Mouse (Mus musculus) embryonic stem cell, embryonic (primary cell): ENCODE results near the gene Glis1.

Experiments used
- CTCF ChIA-PET, 4 experiments: fragments of 300-600 bp in 2 of 4; fragments of 350-600 bp in 2 of 4; sonication (Branson Sonifier 250); formaldehyde crosslinking; loops; one replicate each; lab custom pipeline; 2022; ENCODE audit warnings: inconsistent platforms in 2 of 4; lab: Charles Lee
- POLR2A ChIA-PET, 4 experiments: fragments of 300-600 bp in 2 of 4; fragments of 350-600 bp in 2 of 4; sonication (Branson Sonifier 250); formaldehyde crosslinking; loops; one replicate each; lab custom pipeline; 2022; ENCODE audit warnings: antibody characterized with exemption in 4 of 4, inconsistent platforms in 1 of 4; lab: Charles Lee

The Glis1 gene

DNA sequence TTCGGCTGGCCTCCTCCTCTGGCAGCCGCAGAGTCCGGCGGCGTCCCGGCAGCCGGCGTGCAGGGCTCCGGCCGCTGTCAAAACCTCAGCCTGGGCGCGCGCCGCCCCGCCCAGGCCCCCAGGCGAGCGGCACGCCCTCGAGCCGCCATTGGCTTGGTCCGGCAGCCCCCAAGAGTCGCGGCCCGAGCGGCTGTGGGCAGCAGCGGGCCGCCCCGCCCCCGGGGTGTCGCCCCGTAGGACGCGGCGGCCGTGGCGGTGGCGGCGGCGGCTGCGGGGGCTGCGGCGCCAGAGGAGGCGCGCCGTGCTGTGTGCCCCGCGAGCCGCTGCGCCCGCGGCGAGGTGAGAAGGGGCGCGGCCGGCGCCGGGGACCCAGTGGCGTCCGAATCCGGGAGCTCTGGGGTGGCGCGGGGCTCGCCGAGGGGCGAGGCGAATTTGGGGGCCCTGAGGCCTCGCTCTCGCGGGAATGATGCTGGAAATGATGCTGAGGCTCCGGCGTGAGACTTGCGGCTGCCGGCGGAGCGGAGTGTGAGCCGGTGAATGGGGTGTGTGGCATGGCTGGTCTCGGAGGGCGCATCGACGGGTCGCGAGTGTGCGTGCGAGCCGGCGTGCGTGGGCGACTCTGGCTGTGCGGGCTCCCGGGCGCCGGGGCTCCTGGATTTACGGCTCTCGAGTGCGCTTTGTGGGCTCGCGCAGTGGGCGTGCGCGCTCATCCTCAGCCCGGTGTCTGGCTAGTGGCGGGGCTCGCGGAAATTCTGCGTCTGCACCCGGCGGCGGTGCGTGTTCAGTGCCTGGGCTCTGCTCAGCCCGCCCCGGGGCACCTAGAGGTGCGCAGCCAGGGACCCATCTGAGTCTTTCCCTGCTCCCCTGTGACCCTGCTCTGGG is at the start of gene Glis1:
Glis1 (plus strand) TSS at position 236 of the 882 bp plus-strand sequence.
- POLR2A ChIA-PET = interaction anchor here in 2 of 4 experiments (0.6 to 0.8 kb wide), 2 partner anchors 32 to 251 kb away, joined by 3 to 7 read pairs; no protein-coding TSS in a partner anchor

DNA sequence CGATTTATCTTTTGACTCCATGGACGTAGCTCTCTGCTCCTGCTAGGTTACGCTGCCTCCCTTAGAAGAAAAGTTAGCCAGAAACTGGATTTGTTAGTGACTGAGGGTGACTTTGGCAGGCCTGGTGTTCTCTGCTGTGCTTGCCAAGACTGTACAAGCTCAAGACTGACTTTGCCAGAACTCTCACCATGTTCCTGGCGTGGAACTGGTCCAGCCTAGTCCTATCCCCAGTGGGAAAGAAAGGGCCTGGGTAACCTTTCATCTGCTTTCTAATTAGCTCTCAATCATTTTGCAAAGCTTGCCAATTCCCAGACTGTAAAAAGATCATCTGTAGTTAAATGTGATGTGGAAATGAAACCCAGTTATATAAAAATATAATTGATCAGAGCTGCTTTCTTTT is 47.4 kb upstream of the Glis1 start:
- CTCF ChIA-PET = interaction anchor here in 1 of 4 experiments (0.7 kb wide), 1 partner anchor 587 kb away, joined by 3 read pairs; no protein-coding TSS in a partner anchor
- POLR2A ChIA-PET = interaction anchor here (0.6 to 4.4 kb wide), 10 partner anchors 9 to 41 kb away, joined by 3 to 24 read pairs (median 4); no protein-coding TSS in a partner anchor

More for the DNA sequence above, at the start of gene Glis1:
- CTCF ChIA-PET = interaction anchor here in 2 of 4 experiments (1.1 to 1.3 kb wide), 2 partner anchors 267 to 303 kb away, joined by 3 to 4 read pairs; no protein-coding TSS in a partner anchor

DNA sequence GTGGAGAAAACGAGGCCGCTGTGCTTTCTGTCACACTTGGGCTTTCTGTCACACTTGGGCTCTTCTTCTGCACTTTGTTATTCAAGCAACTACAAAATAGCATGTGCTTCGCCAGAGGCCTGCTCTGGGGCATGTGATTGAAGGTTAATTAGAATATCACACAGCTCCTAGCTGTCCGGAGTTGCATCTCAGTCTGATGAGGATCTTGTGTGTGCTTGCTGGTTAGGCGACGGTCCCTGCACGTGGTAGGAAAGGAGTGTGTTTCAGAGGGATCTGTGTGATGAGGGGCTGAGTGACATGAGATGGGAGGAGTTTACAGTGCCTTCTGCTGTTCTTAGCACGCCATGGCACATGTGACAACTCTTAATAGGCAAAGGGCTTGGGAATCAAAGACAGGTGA is 46.9 kb upstream of the Glis1 start:
- POLR2A ChIA-PET = interaction anchor here in 3 of 4 experiments (0.8 to 4.4 kb wide), 8 partner anchors 9 to 21 kb away, joined by 3 to 24 read pairs (median 4); no protein-coding TSS in a partner anchor
- CTCF ChIA-PET = no interaction called here

DNA sequence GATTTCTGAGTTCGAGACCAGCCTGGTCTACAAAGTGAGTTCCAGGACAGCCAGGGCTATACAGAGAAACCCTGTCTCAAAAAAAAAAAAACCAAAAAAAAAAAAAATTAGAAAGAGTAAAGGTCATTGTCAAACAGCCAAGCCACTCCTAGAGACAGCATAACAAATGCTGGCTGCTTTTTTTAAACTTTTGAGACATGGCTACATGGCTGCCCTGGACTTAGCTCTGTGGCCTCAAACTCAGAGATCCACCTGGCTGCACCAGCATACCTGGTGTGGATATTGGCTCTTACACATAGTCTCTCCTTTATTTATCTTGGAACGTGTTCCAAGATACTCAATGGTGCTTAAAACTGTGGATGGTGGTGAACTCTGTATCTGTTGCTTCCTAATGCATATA is 46.1 kb upstream of the Glis1 start:
- ChIA-PET CTCF (no interaction called here), POLR2A (interaction anchor here in 2 of 4 experiments (0.7 to 1.6 kb wide), 2 partner anchors 13 to 20 kb away, joined by 3 to 4 read pairs; no protein-coding TSS in a partner anchor)

DNA sequence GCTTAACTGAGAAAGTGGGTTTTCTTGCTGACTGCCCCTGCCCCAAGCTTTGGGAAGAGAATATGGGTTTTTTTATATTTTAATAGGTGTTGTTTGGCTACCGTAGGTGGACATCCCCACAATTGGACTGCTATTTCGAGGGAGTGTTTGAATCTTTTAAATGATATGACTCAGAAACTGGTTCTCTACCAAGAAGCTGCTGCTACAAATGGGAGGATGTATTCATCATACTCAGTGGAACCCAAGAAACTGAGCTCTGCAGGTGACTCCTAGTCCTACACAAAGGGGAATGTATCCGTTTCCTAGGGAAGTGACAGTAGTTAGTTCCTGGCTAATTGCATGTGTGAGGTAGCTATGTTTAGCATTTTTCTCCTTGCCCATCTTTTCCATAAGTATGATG is 45.0 kb upstream of the Glis1 start:
- CTCF ChIA-PET = no interaction called here
- POLR2A ChIA-PET = interaction anchor here in 2 of 4 experiments (1.0 to 1.7 kb wide), 5 partner anchors 13 to 21 kb away, joined by 3 to 6 read pairs (median 4); no protein-coding TSS in a partner anchor

DNA sequence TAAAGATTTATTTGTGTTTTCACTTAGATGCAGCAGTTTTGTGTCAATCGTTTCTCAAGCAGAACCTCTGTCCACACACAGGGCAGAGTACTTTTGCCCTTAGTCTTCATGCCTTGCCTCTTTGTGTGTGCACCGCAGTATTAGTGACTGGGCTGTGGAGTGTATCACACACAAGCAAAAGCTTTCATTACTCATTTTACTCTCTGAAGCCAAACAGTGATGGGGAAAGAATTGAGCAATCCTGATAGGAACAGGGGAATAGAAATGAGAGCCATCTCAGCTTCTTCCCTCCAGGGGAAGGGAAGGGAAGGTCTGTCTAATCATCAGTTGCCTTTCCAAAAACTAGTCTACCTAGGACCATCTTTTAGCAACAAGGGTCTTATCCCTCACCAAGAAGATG is 40.6 kb upstream of the Glis1 start:
- CTCF ChIA-PET = interaction anchor here in 1 of 4 experiments (0.5 kb wide), 1 partner anchor 20 kb away, joined by 3 read pairs; no protein-coding TSS in a partner anchor
- POLR2A ChIA-PET = interaction anchor here in 2 of 4 experiments (0.7 to 4.0 kb wide), 4 partner anchors 9 to 12 kb away, joined by 3 to 15 read pairs (median 3); no protein-coding TSS in a partner anchor

DNA sequence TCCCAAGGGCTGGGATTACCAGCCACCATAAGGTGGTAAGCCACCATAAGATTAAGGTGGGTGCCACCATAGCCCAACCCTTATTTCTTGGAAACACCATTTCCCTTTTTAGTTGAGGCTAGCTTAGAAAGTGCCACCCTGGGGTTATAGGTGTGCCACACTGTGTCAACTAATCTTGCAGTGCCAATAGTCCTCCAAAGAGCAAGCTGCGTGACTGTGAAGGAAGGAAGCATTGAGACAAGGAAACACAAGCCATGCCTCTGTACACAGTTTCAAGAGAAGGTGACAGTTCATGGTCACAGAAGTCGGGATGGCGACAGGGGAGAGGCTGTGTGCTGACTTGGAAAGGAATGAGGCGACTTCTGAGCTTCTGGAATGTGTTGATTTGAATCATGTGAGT is 14.2 kb upstream of the Glis1 start:
- POLR2A ChIA-PET = interaction anchor here in 1 of 4 experiments (0.6 kb wide), 1 partner anchor 527 kb away, joined by 3 read pairs; no protein-coding TSS in a partner anchor
- CTCF ChIA-PET = interaction anchor here in 3 of 4 experiments (0.6 to 1.6 kb wide), 3 partner anchors 232 to 612 kb away, joined by 3 to 4 read pairs (median 3); no protein-coding TSS in a partner anchor

DNA sequence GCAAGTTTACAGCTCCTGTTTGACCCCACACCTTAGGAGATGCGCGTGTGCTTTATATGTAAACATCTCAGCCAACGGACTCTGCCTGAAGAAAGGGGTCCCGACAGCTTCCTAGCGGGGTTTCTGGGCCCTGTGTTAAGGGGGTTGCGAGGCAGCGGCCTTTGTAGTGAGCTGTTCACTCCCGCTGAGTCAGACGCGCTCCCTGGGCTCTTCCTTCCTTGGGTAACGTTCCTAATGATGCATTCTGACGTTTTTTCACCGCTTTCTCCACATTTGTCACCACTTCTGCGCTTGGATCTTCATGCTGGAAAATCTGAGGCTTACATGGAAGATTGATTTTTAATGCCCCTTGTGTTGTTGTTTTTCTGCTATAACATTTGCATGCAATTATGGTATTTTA is 12.7 kb upstream of the Glis1 start:
- ChIA-PET CTCF (interaction anchor here (0.5 to 1.6 kb wide), 4 partner anchors 31 to 280 kb away, joined by 3 to 7 read pairs (median 4); no protein-coding TSS in a partner anchor), POLR2A (interaction anchor here in 2 of 4 experiments (0.8 to 1.4 kb wide), 5 partner anchors 11 to 316 kb away, joined by 3 to 4 read pairs (median 3); no protein-coding TSS in a partner anchor)

DNA sequence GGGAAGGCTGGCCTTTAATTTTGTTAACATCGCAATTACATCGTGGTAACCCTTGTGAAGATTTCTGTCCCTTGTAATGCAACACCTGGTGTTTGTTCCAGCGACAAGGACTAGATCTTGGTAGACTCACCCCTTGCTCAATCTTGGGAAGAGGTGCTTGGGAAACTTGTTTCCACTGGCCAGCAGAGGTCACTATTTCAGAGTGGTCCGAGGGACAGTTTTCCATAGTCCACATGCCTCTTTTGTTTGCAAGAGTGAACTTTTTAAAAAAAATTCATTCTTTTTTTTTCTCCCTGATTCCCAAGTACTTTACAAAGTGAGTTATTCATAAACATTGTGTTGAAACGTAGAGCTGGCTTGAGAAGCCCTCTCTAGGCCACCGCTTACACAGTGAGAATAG is 12.2 kb upstream of the Glis1 start:
- POLR2A ChIA-PET = interaction anchor here in 1 of 4 experiments (0.6 to 1.4 kb wide), 5 partner anchors 10 to 127 kb away, joined by 3 to 4 read pairs (median 3); no protein-coding TSS in a partner anchor
- CTCF ChIA-PET = interaction anchor here in 1 of 4 experiments (1.3 kb wide), 1 partner anchor 279 kb away, joined by 3 read pairs; no protein-coding TSS in a partner anchor

DNA sequence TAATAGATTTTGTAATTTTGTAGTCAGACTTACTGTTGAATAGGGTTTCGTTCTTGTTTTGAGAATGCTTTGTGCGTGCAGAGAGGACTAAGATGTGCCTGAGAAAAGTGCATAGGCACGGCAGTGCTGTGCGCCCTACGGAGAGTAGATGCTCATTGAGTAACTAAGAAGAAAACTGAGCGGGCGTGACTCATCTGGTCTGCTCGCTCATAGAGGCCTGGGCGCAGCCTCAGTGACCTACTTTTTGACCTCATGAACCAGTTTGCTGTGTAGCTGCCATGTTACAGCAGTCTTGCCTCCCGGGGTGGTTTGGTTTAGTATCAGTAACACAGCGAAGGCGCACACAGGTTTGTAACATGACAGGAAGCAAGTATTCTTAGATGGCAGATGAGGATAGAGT is 8.8 kb upstream of the Glis1 start:
- POLR2A ChIA-PET = interaction anchor here in 1 of 4 experiments (1.2 to 1.7 kb wide), 2 partner anchors 14 to 146 kb away, joined by 3 to 4 read pairs; no protein-coding TSS in a partner anchor
- CTCF ChIA-PET = interaction anchor here in 3 of 4 experiments (0.5 to 1.3 kb wide), 3 partner anchors 276 to 1673 kb away, joined by 3 to 10 read pairs (median 4); no protein-coding TSS in a partner anchor

DNA sequence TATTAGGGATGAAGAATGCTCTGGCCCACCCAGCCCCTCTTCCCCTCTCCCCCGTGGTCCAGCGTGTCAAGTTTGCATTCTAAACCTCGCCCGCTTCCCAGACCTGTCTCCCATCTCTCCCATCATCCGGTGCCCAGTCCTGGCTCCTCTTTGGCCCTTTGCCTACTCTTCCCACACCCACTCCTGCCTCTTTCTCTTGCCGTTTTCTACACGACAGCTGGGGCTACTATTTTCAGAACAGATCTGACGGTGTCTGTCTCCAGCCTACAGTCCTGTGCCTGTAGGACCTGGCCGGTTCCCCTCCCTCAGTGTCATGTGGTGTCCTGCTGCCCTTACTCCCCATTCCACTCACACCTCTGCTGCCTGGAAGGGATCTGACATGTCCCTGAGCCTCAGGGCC is 7.8 kb upstream of the Glis1 start:
- CTCF ChIA-PET = interaction anchor here in 1 of 4 experiments (1.3 kb wide), 1 partner anchor 275 kb away, joined by 4 read pairs; no protein-coding TSS in a partner anchor
- POLR2A ChIA-PET = interaction anchor here in 1 of 4 experiments (1.2 to 1.7 kb wide), 3 partner anchors 15 to 147 kb away, joined by 3 to 4 read pairs (median 4); no protein-coding TSS in a partner anchor

DNA sequence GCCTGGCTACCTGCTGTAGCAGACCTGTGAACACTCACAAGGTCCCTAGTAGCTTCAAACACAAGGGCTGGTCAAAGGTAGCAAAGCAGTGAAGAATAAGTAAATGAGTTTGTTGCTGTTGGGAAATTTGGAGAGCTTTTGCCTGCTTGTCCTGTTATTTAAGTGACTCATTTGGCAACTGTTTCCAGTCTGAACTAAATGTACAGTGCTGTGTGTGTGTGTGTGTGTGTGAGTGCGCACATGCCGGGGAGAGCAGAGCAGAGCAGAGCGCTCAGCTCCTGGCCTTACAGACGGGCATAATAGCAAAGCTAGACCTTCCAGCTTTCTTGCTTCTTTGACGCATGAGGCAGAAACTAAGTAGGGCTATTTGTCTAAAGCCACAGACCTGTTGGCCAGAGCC is 1.7 kb upstream of the Glis1 start:
- ChIA-PET CTCF (no interaction called here), POLR2A (interaction anchor here in 3 of 4 experiments (0.5 to 1.7 kb wide), 6 partner anchors 11 to 1205 kb away, joined by 3 to 5 read pairs (median 3); no protein-coding TSS in a partner anchor)

DNA sequence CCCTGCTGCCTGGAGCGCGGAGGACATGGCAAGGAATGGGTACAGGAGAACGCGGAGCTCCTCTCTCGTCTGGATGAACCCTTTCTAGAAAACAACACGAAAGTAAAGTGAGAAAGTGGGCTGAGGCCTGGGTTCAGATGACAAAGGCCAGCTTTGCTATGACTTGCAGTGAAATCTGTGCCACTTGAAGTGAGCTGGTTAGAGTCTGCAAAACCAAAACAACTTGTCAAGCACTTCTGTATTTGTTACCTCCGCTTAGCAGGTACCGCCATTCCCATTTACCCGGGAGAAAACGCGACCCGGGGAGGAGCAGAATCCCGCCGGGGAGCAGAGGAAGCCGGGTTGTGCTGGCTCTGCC is 414 bp upstream of the Glis1 start:
- ChIA-PET POLR2A (interaction anchor here in 1 of 4 experiments (0.8 to 1.1 kb wide), 2 partner anchors 12 to 33 kb away, joined by 3 read pairs; no protein-coding TSS in a partner anchor), CTCF (interaction anchor here in 2 of 4 experiments (1.1 to 1.3 kb wide), 2 partner anchors 267 to 303 kb away, joined by 3 to 4 read pairs; no protein-coding TSS in a partner anchor)

DNA sequence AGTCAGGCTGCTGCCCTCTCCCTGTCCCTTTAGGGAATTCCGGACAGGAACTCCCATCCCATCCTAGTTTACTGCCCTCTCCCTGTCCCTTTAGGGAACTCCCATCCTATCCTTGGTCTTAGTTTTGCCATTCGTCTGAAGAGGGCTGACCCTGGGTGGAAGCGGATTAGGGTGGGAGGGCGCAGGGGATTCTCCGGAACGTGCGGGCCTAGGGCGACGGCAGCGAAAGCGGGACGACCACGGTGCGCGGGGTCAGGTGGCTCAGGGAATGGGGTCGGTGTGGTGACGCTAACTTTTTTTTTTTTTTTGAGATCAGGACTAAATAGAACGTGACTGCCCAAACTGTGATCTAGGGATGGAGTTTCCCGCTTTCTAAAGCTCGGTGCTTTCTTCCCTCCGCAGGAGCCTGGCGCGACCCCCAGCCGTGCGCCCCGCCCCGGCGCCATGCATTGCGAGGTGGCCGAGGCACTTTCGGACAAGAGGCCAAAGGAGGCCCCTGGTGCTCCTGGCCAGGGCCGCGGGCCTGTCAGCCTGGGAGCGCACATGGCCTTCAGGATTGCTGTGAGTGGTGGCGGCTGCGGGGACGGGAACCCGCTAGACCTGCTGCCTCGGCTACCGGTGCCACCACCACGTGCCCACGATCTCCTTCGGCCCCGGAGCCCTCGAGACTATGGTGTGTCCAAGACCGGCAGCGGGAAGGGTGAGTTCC is 1.0 kb downstream of the Glis1 start:
- POLR2A ChIA-PET = interaction anchor here in 1 of 4 experiments (0.6 kb wide), 1 partner anchor 250 kb away, joined by 7 read pairs; no protein-coding TSS in a partner anchor
- CTCF ChIA-PET = no interaction called here

DNA sequence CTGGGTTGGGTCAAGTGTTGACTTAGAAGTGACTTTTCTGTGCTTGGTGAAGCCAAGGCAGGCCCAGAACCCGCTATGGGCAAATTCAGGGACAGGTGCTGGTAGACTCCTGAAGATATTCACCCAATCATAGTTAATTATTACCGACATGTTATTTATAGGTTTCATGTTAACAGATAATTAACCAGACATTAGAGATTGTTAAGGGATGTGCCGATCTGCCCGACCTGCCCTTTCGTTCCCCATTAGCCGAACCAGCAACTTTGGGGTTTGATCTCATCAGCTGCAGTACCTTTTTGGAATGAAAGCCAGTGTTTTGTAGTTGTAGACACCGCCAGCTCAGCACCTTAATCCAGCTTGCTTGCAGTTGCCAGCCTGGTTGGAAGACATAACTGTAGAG is 2.1 kb downstream of the Glis1 start:
- POLR2A ChIA-PET = interaction anchor here in 1 of 4 experiments (0.7 kb wide), 1 partner anchor 12 kb away, joined by 3 read pairs; no protein-coding TSS in a partner anchor

DNA sequence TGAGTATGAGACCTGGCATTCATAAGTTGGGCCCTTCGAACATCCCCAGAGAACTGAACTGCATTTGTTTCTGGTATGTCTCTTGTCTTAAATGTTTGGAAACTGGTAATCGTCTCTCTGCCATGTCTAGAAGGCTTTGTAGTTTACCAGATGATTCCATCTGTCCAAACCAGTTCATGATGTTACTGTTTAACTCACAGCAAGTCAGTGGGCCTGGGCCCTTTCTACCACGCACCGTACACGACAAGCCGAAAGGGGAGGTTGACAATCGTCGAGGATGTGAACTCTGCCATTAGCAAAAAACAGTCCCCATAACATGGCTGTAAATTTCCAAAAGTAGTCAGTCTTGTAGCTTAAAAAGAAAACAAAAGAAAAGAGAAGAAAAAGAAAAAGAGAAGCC is 4.3 kb downstream of the Glis1 start:
- ChIA-PET POLR2A (interaction anchor here in 1 of 4 experiments (0.6 kb wide), 1 partner anchor 14 kb away, joined by 3 read pairs; no protein-coding TSS in a partner anchor), CTCF (no interaction called here)

More for the DNA sequence above, 2.1 kb downstream of the Glis1 start:
- CTCF ChIA-PET = no interaction called here

DNA sequence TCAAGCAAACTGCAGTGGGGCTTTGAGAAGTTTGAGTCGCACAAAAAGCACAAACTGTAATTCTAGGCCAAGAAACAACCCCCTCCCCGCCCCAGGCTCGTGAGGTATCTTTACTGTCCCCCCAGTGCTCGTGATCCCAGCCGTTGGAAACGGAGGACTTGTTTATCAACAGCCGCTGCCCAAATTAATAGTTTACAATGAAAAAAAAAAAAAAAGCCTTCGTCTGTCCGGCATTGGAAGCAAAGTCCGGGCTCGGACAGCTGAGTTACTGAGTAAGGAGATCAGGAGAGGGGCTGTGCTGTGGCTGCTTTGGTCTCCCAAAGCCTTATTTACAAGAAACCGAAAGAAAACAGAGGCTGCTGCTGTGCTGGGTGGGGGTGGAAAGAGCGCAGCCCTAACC is 5.9 kb downstream of the Glis1 start:
- ChIA-PET POLR2A (interaction anchor here in 1 of 4 experiments (0.8 kb wide), 1 partner anchor 8 kb away, joined by 3 read pairs; no protein-coding TSS in a partner anchor), CTCF (interaction anchor here in 2 of 4 experiments (0.6 to 3.7 kb wide), 3 partner anchors 12 to 394 kb away, joined by 3 to 15 read pairs (median 3); no protein-coding TSS in a partner anchor)
